Mouse (Mus musculus): ENCODE data around the gene Smim6.

Smim6 gene

DNA sequence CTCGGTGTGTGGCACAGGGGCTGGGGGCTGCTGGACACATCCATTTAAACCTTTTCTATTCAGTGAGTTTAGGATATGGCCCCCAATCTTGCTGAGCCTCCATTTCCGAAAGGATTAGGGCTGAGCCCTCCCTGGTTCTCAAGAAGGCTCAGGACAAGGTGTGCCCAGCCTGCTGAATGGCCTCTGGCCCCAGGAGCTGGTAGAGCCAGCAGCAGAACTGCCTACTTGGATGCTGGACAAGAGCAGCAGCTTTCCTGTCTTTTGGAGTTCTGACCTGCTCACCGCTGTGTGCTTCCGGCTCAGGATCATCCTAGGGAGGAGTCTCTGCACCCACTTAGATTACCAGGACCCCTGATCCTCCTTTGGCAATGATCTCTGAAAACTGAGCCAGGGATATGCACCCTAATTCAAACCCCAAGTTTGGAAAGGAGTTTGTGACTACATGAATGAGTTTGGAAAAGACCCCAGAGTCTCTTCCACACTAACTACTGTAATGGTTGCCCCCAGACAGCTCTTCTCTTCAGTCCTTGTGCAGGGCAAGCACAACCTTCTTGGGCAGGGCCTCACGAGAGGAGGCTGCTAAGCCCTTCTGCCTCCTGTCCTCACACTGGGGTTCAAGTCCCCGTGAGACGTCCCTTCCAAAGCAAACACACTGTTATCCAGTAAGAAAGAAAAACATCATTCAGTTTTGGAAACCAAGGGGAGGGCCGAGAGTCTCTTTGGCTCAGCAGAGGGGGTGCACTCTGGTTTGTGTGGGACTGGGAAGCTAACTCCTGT is 11.1 kb upstream of the Smim6 start:
- no peak for DNase-seq (ENCODE audit: low spot score in 2 of 2)

DNA sequence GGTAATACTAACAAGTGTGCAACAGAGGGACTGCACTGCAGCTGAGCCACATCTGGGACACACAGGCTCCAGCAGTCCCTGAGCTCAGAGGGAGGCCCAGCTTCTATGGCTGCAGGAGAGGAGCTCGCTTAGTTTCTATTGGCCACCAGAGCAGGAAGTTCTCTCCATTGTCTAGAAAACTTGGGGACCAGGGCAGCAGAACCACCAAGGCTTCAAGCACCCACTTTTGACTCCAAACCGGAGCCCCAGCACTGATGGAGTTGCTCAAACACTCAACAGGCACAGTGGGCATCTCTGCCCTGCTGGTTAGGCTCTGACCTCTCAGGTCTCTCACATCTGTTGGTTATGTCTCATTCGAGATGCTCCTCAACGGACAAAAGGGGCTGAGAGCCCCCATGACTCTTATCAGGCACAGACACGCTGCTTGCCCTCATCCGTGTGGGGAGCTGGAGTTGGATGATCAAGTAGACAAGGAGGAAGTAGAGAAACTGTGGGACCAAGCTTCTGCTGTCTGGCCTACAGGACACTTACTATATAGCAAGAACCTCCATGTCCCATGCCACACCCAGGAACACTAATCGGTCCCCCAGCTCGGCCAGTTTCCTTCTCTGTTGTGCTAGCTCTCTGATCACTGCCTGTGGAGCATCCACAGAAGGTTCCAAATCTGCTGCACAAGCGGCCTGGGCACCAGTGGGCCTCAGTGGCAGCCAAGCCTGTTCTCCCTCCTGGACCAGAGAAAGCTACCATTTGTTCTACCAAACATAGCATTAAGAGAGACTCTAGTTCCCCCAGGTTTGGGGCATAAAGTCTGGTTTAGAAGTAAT is 10.3 kb upstream of the Smim6 start:
- DNase-seq (ENCODE audit: low spot score in 2 of 2): no peak

DNA sequence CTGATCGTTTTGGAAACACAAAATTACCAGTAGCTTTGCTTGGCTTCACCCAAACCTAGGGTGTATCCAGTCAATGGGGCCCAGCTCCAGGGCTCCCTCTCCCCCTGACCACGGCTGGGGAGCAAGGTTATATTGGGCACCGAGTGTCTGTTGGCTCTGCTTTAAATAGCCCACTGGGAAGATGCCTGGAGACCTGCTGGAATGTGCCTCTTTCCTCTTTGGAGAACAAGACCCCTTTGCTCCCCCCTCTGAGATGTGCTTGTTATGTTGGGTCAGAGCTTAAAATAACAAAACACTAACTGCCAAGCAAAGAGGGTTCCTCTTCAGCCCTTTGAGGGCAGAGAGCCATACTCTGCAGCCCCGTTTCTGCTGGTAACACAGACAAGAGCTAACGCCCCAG is 9.6 kb upstream of the Smim6 start:
- DNase-seq (ENCODE audit: low spot score in 2 of 2): no peak

DNA sequence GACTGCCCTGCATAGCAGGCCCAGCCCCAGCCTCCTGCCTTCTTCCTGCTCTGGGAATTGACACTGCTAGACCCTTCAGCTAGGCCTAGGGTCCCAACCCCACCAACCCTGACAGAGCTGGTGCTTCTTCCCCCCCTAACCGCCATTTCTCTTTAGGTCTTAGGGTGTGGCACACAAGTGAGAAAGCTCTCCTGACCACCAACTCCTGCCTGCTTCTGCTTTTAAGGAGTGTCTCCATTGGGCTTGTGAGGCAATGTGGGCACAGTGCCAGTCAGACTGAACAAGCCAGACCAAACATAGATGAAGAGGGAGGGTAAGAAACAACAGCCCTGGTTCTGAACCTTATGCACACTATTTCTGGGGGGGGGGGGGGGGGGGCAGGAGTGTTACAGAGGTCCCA is 9.0 kb upstream of the Smim6 start:
- peak; percentile 54 to 75 for DNase-seq (ENCODE audit: low spot score in 2 of 2)

DNA sequence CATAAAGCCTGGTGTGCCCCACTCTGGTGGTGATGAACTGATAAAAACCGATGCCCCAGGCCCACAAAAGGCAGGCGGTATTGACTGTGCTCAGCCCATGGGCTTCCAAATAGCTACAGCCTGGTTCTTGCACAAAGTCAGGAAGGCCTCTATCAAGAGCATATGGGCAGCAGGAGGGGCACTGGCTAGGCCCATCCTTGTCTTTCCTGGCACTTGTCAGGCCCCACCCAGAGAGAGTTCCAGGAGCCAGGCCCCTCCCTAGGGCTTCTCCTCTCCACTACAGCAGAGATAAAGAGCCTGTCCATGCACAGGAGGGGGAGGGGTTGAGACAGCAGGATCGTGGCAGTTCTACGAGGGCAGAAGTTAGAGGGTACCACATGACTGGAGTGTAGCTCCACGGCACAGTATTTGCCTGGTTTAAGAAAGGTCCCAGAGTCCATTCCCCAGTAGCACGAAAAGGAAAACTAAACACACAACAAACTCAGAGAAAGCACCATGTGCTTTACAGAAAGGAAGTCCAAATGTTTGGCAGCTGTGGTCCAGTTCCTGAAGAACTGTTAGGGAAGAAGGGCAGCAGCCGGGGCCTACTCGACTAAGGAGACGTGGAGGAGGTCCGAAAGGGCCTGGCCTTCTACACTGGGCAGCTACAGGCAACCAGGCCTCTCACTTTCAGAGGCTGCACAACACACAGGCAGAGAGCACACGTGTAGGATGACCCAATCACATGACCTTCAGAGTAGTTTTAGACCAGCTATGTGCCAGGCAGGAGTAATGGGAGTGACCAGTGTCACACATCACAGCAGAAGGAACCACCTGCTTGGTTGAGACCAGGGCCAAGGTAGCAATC is 8.2 kb upstream of the Smim6 start:
- DNase-seq (ENCODE audit: low spot score in 2 of 2): peak; percentile 55 to 57

DNA sequence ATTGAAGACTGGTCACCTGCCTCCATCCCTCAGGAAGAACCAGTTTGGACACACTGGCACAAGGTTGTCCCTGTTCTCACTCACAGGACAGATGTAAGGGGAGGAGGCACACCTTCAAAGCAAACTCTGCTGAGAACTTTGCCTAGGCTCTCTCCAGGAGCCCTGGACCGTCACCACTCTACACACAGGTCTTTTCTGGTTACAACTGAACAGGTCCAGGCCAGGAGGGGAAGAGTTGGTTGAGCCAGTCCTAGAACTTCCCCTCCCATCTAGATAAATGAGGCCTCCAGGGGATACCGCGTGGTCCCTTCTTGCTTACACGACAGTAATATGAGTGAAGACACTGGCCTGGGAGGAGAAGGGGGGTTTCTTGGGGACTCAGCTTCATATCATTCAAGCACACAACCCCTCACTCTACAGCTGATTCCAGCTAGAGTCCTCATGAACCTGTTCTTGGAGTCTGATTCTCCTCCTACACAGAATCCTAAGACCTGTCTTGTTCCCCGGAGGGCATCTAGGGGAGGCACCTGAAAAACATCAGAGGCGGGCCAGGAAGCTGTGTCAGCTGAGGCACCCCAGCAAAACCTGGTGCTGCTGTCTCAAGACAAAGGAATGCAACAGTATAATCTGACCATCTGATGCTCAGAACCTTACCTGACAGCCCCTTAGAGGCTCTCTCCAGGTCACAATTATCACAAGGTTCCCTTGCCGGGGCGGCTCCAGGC is 7.4 kb upstream of the Smim6 start:
- no peak for DNase-seq (ENCODE audit: low spot score in 2 of 2)

DNA sequence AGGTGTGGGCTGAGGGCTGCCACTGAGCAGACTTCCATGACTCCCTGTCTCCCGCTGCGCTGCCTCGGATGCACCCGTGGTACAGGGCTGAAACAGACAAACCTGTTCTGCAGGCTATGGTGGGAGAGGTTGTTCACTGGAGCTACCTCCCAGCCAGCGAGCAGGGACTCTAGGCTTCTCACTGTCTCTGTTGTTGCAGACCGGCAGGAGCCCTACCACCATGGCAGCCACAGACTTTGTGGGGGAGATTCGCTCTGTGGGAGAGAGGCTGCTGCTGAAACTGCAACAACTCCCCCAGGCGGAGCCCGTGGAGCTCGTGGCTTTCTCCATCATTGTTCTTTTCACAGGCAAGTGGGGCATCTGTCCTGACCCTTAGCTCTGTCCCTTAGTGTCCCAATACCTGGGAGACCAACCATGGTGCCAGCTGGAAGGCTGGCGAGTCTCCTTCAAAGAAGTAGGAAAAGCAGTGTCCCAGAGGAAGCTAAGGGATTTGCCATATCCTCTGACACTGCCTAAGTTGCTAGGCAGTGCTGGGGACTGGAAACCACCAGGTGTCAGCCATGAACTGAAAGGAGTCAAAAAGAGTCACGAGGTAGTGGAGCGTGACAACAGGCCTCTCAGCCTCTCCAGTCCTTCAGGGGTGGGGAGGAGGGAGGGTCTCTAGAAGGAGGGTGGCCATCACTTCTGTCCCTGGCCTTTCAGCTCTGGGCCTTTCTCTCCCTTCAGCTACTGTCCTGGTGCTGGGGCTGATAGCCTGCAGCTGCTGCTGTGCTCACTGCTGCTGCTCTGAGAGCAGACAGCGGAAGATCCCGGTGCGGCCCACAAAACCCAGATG is 6.6 kb upstream of the Smim6 start:
- peak in 1 of 2 experiments; percentile 60 for DNase-seq (ENCODE audit: low spot score in 2 of 2)

DNA sequence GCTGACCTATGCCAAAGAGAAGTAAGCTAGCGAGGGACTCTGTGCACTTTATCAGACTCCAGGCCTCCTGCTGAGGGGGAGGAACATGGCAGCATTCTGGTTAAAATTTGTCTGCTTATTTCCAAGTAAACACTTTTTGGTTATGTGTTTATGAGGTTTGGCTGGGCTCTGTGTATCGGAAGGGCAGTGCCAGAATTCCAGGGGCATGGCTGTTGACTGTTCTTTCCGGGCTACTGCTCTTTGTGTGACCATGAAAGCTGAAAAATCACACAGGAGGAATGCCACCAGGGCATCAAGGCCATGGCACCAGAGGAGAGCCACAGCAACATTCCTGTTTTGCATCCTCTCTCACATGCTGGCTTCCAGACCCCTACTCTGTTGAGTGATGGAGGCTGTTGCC is 5.7 kb upstream of the Smim6 start:
- DNase-seq (ENCODE audit: low spot score in 2 of 2): no peak

DNA sequence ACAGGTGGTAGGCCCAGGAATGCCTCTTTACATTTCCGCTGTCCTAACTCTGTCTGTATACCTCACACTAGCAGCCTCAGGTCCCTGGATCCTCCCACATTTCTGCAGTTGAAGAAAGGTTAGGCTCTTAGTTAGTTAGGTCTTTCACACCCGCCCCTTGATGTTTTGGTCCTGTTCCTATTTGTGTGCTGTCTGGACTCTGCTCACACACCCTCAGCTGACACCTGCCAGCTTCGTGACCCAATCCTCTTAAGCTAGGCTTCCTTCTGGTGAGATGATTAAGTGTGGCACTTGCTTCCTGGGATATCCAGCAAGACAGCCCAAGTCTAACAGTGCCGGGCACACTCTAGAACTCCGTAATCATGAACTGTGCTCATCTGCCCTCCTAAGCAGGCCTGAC is 5.3 kb upstream of the Smim6 start:
- DNase-seq (ENCODE audit: low spot score in 2 of 2): no peak

DNA sequence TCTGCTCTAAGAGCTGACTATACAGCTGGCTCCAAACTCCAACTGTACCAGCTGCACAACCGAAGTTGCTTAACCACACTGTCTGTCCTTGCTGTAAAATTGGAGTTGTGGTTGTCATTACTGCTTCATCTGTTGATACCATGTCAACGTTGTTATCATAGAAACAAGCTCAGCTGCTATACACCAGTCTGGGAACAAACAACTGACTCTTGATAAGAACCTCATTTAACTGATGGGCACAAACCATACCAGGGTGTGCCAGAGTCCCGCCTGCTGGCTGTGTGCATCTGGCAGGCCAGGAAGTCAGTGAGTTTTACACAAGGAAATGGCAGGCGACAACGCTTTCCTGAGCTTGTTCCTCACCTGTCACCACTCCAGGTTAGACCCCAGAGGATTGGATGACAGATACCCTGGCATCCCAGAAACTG is 669 bp upstream of the Smim6 start:
- DNase-seq (ENCODE audit: low spot score in 2 of 2): no peak

DNA sequence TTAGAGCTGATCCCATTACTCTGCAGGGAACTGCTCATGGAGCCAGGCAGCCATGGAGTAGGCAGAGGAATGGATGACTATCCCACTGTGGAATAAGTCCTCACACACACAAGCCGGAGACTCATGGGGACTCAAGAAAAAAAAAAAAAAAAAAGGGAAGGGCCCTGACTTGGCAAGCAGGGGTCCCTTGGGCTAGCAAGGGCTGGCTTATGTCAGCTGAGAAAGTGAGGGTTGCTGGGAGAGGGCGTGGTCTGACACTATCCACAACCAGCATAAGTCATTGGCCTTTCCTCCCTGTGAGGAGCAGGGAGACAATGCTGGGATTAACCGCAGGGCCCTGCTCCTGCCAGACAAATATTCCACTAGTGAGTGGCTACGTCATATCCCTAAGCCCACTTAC is 4.8 kb downstream of the Smim6 start:
- no peak for DNase-seq (ENCODE audit: low spot score in 2 of 2)

DNA sequence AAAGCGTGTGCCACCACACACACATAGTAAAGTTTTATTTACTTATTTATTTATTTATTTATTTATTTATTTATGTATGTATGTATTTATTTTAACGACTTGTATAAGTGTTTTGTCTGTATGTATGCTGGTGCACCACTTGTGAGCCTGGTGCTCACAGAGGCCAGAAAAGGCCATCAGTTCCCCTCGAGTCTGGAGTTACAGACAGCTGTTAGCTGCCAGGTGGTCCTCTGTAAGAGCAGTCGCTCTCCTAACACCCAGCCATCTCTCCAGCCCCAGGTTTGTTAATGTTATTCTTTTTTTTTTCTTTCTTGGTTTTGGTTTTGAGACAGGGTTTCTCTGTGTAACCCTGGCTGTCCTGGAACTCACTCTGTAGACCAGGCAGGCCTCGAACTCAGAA is 6.8 kb downstream of the Smim6 start:
- DNase-seq (ENCODE audit: low spot score in 2 of 2): no peak

DNA sequence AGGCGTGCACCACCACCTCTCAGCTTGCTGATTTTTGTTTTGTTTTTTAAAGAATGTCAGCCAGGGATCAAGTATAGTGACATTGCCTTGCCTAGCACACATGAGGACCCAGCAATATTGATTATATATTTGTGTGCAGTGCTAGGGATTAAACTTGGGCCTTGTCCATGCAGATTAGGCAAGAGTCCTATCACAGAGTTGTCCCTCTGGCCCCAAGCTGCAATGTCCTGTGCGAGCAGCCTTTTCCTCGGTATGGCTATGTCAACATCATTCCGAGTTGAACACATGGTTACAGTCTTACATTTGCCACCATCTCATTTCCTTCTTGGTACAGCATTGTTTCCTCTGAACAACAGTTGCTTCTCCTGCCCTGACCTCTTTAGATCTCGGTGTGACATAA is 7.3 kb downstream of the Smim6 start:
- DNase-seq (ENCODE audit: low spot score in 2 of 2): no peak

DNA sequence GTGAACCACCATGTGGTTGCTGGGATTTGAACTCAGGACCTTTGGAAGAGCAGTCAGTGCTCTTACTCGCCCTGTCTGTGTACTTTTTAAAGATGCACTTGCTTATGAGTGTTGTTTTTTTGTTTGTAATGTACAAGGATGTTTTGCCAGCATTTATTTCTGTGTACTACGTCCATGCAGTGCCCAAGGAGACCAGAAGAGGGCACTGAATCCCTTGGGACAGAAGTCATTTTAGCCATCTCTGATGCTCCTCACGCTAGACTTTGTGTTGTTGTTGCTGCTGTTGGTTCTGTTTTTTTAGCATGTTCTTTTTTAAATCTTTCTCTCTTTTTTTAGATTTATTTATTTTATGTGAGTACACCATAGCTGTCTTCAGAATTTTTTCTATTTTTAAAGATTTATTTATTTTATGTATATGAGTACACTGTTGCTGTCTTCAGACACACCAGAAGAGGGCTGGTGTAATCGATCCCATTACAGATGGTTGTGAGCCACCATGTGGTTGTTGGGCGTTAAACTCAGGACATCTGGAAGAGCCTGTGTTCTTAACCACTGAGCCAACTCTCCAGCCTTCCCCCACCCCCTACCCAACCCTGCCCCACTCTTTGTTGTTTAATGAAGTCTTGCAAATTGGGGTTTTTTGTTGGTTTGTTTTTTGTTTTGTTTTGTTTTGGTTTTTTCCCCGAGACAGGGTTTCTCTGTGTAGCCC is 8.4 kb downstream of the Smim6 start:
- no peak for DNase-seq (ENCODE audit: low spot score in 2 of 2)

DNA sequence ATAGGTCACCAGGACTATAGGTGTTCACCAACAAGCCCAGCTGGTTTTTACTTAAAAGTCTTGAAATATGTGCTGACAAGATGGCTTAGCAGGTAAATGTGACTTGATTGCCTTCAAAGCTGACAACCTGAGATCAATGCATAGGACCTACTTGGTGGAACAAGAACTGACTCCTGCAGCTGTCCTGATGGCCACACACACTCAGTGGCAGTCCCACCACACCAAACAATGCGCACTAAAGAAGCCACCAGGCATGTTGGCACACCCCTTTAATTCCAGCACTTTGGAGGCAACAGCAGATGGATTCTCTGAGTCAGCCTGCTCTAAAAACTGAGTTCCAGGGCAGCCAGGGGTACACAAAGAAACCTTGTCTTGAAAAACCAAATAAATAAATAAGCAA is 10.2 kb downstream of the Smim6 start:
- DNase-seq (ENCODE audit: low spot score in 2 of 2): no peak

DNA sequence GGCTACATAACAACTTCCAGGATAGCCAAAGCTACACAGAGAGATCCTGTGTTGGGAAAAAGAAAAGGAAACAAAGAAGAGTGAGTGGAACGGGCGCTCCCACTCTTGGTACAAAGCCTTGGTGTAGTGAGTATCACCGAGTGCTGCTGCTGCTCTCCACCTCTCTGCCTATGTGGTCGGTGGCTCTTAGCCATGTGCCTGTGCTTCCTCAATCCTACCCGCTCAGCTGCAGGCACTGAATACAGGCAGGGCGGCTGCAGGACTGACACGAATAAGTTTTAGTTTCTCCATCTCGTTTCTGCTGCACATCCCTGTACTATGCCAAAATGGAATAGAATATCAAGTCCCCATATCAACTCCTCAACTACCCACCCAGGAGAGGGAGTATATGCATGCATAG is 17.2 kb downstream of the Smim6 start:
- DNase-seq (ENCODE audit: low spot score in 2 of 2): no peak

DNA sequence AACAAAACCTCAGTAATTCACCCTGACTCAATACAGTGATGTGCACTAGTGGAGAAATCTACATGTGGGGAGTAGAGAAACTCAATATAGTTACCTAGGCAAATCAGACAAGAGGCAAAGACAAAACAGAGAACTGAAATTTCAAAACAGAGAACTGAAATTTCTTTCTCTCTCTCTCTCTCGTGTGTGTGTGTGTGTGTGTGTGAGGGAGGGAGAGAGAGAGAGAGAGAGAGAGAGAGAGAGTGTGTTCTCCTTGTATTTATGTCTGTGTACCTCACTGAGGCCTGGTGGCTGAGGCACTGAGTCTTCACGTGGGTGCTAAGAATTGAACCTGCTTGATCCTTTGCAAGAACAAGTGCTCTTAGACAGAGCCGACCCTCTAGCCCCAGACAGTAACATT is 18.0 kb downstream of the Smim6 start:
- no peak for DNase-seq (ENCODE audit: low spot score in 2 of 2)

DNA sequence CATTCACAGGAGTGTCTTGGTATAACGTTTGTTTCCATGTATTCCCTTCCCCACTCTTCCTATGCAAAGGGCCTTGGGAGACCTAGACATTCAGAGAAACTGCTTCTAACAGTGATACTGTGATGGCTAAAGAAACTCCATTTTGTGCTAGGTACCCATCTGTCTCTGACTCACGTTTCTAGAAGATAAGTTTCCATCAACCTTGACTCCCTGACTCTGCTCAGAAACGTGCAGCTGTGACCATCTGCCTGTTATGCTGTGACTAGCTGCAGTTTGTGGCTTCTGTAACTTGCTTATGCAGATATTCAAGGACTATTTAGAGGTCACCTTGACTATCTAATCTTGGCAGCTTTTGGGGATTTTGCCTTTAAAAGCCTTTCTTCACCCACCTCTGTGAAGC is 19.4 kb downstream of the Smim6 start:
- DNase-seq (ENCODE audit: low spot score in 2 of 2): no peak

DNA sequence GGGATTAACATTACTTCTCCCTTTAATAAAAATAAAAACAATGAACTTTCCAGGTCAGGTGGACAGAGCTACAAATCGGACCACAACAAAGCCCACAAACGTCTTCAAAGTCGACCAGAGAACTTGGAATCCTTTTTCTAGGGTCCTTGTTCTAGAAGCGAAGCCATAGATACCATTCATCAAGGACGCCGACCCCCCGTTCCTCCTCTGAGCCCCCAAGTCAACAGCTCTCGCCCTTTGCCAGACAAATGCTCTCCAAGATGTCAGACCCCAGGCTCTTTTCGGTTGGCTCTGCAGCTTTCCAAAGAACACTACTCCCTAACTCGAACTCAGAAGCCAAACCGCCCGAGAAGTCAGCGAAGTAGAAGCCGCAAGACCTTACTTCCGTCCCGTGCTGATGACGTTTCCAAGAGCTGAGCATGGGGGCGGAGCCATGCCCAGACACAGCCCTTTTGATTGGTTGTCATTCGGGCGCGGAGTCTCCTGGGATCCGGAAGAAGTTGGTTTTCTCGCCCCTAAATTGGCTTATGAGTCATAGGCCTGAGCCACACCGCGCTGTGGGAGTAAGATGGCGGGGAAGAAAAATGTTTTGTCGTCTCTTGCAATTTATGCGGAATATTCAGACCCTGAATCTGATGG is 21.4 kb downstream of the Smim6 start, which contains the start of the genes Sap30bp and Recql5:
Sap30bp (plus strand) TSS at position 175 of the 639 bp plus-strand sequence.
Recql5 (minus strand) TSS at position 370 of the 639 bp plus-strand sequence.
- peak; percentile 95 to 98 for DNase-seq (ENCODE audit: low spot score in 2 of 2)

Data from urinary bladder, postnatal 4 days (tissue).